Mouse (Mus musculus): ENCODE results near the gene Cmtm4. TPM values are rescaled to one million over a fixed set of nuclear protein-coding genes. Genes with fewer than 3 reads are reported as not detected.

The Cmtm4 gene
- polyA plus RNA-seq, 1 experiment from 2014 or later = 3.8 TPM

DNA sequence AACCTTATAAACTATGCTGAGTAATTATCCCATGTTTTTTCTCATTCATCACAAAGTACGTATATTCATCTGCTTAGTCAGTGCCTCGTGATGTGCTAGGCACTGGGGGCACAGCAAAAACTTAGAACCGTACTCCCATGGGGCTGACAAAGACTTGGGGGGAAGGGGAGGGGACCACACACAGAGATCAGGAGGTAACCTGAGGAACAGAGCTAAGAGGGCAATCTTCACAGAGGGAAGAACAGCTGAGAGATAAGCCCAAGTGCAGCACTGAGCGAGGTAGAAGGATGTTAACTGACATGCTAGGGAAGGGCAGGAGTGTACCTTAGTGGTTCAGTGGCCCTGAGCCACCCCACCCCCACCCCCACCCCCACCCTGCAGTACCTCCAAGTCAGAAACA is 8.9 kb downstream of the Cmtm4 start:
- Histone ChIP-seq H3K4me2 (replicated peaks; ENCODE audit: low read depth, low read length) (no peak overlapping the region), H3K4me3 (ENCODE audit: low read depth, low read length) (no peak overlapping the region), H3K9ac (ENCODE audit: low read depth, low read length) (no peak overlapping the region), H3K4me1 (replicated peaks; ENCODE audit: control insufficient read depth, insufficient read depth, low read length) (peaks cover 2% of the 10 kb centered on the region; the same call in 1 of the 2 replicates), H3K36me3 (ENCODE audit: control insufficient read depth, insufficient read depth, low read length) (no peaks in the 10 kb centered on the region), H3K27ac (ENCODE audit: low read depth, low read length) (no peak overlapping the region), H3K27me3 (ENCODE audit: control insufficient read depth, insufficient read depth, low read length) (no peaks in the 10 kb centered on the region), H3K9me3 (ENCODE audit: control insufficient read depth, low read length) (no peaks in the 10 kb centered on the region)
- WGBS = 15% methylated on average over 4 of the region's 4 CpGs
- DNase-seq (ENCODE audit: low spot score) = no peak
- no peak for ATAC-seq (ENCODE audit: low FRiP score)

DNA sequence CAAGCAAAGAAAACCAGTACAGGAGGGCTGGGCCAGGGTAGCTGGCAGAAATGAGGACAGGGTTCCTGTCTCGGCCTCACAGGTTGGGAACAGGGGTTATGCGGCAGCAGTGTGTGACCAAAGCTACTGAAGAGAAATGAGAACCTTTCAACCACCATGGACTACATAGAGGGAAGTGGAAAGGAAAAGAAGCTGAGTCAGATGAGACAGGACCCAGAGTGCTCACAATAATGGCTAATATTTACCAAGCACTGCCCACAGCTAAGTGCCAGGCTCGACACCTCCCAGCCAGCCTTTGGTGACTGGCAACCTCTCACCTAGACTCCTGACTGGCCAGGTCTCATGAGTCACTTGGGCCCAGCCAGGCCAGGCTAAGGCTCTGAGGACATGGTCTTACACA is 11.6 kb downstream of the Cmtm4 start:
- H3K4me1 ChIP-seq (replicated peaks; ENCODE audit: control insufficient read depth, insufficient read depth, low read length) = peaks cover 2% of the 10 kb centered on the region; the same call in 1 of the 2 replicates

GRCm38 (mm10) chr8:104383296-104383695 is 12.3 kb downstream of the Cmtm4 start:
- Histone ChIP-seq H3K9ac (ENCODE audit: low read depth, low read length) (no peak overlapping the region), H3K4me1 (replicated peaks; ENCODE audit: control insufficient read depth, insufficient read depth, low read length) (peaks cover 2% of the 10 kb centered on the region; the same call in 1 of the 2 replicates), H3K27ac (ENCODE audit: low read depth, low read length) (no peak overlapping the region), H3K4me3 (ENCODE audit: low read depth, low read length) (no peak overlapping the region), H3K9me3 (ENCODE audit: control insufficient read depth, low read length) (no peaks in the 10 kb centered on the region), H3K36me3 (ENCODE audit: control insufficient read depth, insufficient read depth, low read length) (no peaks in the 10 kb centered on the region), H3K4me2 (replicated peaks; ENCODE audit: low read depth, low read length) (no peak overlapping the region), H3K27me3 (ENCODE audit: control insufficient read depth, insufficient read depth, low read length) (no peaks in the 10 kb centered on the region)
- ATAC-seq (ENCODE audit: low FRiP score) (no peak), DNase-seq (ENCODE audit: low spot score) (no peak)
- 85% methylated on average over 2 of the region's 2 CpGs for WGBS

More for the DNA sequence above, 11.6 kb downstream of the Cmtm4 start:
- no peaks in the 10 kb centered on the region for H3K9me3 ChIP-seq (ENCODE audit: control insufficient read depth, low read length)
- H3K36me3 ChIP-seq (ENCODE audit: control insufficient read depth, insufficient read depth, low read length) = no peaks in the 10 kb centered on the region
- no peak for ATAC-seq (ENCODE audit: low FRiP score)
- no peaks in the 10 kb centered on the region for H3K27me3 ChIP-seq (ENCODE audit: control insufficient read depth, insufficient read depth, low read length)
- WGBS = 85% methylated on average over 3 of the region's 3 CpGs
- no peak overlapping the region for H3K4me2 ChIP-seq (replicated peaks; ENCODE audit: low read depth, low read length)
- no peak overlapping the region for H3K9ac ChIP-seq (ENCODE audit: low read depth, low read length)
- no peak overlapping the region for H3K4me3 ChIP-seq (ENCODE audit: low read depth, low read length)
- no peak overlapping the region for H3K27ac ChIP-seq (ENCODE audit: low read depth, low read length)
- DNase-seq (ENCODE audit: low spot score) = no peak

DNA sequence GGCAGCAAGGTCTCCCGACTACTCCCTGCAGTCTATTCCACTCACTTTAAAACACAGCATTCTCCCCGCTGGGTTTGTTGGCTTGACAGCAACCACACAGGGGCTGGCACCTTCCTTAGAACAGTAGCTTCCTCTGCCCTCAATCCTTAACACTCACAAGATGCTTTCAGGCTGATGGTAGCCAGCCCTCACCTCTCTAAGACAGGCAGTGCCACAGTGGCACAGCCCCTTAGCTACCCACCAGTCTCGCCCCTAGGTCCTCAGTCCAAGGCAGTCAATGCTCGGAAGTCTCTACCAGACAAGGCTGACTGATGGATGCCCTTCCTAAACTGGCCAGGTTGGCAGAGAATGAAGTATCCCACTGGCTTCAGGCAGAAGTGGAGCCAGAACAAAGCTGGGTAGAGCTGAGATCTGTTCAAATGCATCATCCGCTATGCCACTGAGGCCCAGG is 14.6 kb downstream of the Cmtm4 start:
- Histone ChIP-seq H3K4me2 (replicated peaks; ENCODE audit: low read depth, low read length) (no peak overlapping the region), H3K27me3 (ENCODE audit: control insufficient read depth, insufficient read depth, low read length) (no peaks in the 10 kb centered on the region), H3K4me3 (ENCODE audit: low read depth, low read length) (no peak overlapping the region), H3K36me3 (ENCODE audit: control insufficient read depth, insufficient read depth, low read length) (no peaks in the 10 kb centered on the region), H3K27ac (ENCODE audit: low read depth, low read length) (no peak overlapping the region), H3K4me1 (replicated peaks; ENCODE audit: control insufficient read depth, insufficient read depth, low read length) (peaks cover 2% of the 10 kb centered on the region; the same call in 1 of the 2 replicates), H3K9ac (ENCODE audit: low read depth, low read length) (no peak overlapping the region), H3K9me3 (ENCODE audit: control insufficient read depth, low read length) (no peaks in the 10 kb centered on the region)
- ATAC-seq (ENCODE audit: low FRiP score) (no peak), DNase-seq (ENCODE audit: low spot score) (no peak)
- WGBS = 74% methylated on average over 5 of the region's 5 CpGs

DNA sequence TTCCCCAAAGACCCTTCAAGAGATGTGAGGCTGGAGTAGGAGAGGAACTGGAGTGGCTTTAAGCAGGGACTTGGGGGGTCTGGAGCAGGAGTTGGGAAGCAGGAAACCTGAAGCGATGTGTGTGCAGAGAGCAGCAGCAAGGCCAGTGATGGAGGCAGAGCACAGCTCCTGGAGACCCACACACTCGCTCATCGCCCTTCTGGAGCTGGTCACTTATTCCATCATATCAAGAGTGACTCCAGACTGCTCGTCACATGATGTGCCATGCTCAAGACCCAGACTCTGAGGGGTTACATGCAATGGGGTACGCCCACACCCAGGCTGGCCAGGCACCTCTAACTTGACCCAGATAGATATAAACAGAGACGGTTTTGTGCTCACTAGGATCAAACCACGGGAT is 15.3 kb downstream of the Cmtm4 start:
- H3K9me3 ChIP-seq (ENCODE audit: control insufficient read depth, low read length) = no peaks in the 10 kb centered on the region
- no peak overlapping the region for H3K27ac ChIP-seq (ENCODE audit: low read depth, low read length)
- no peak overlapping the region for H3K4me3 ChIP-seq (ENCODE audit: low read depth, low read length)
- H3K36me3 ChIP-seq (ENCODE audit: control insufficient read depth, insufficient read depth, low read length) = no peaks in the 10 kb centered on the region
- H3K9ac ChIP-seq (ENCODE audit: low read depth, low read length) = no peak overlapping the region
- DNase-seq (ENCODE audit: low spot score) = no peak
- peaks cover 2% of the 10 kb centered on the region; the same call in 1 of the 2 replicates for H3K4me1 ChIP-seq (replicated peaks; ENCODE audit: control insufficient read depth, insufficient read depth, low read length)
- 85% methylated on average over 7 of the region's 7 CpGs for WGBS
- ATAC-seq (ENCODE audit: low FRiP score) = no peak
- H3K27me3 ChIP-seq (ENCODE audit: control insufficient read depth, insufficient read depth, low read length) = no peaks in the 10 kb centered on the region
- H3K4me2 ChIP-seq (replicated peaks; ENCODE audit: low read depth, low read length) = no peak overlapping the region

DNA sequence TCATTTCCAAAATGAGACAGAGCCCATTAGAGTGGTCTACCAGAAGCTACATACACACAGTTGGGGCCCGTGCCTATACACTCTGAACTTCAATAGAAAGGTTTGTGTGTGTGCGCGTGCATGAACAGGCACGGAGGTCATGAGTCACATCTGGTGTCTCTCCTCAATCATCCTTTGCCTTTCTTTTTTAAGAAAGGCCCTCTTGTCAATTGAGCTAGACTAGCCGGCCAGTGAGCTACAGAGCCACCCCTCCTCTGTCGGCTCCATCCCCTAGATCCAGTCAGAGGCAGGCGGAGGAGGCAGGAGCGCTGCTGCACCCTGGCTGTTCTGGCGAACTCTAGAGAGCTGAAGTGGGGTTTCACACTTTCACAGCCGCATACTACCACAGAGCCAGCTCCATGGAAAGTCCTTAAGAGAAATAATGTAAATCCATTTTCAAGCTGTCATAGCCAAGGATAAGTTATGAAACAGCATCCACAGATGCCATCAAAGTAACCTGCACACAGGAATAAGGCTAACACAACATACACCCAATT is 16.2 kb downstream of the Cmtm4 start:
- Histone ChIP-seq H3K4me2 (replicated peaks; ENCODE audit: low read depth, low read length) (no peak overlapping the region), H3K4me1 (replicated peaks; ENCODE audit: control insufficient read depth, insufficient read depth, low read length) (peaks cover 4% of the 10 kb centered on the region; the same call in 1 of the 2 replicates), H3K9me3 (ENCODE audit: control insufficient read depth, low read length) (no peaks in the 10 kb centered on the region), H3K27me3 (ENCODE audit: control insufficient read depth, insufficient read depth, low read length) (no peaks in the 10 kb centered on the region), H3K36me3 (ENCODE audit: control insufficient read depth, insufficient read depth, low read length) (no peaks in the 10 kb centered on the region), H3K27ac (ENCODE audit: low read depth, low read length) (no peak overlapping the region), H3K9ac (ENCODE audit: low read depth, low read length) (no peak overlapping the region), H3K4me3 (ENCODE audit: low read depth, low read length) (no peak overlapping the region)
- WGBS = 27% methylated on average over 10 of the region's 10 CpGs
- DNase-seq (ENCODE audit: low spot score) (peak; percentile 39), ATAC-seq (ENCODE audit: low FRiP score) (peak; percentile 42; the same call in 1 of the 2 replicates)

DNA sequence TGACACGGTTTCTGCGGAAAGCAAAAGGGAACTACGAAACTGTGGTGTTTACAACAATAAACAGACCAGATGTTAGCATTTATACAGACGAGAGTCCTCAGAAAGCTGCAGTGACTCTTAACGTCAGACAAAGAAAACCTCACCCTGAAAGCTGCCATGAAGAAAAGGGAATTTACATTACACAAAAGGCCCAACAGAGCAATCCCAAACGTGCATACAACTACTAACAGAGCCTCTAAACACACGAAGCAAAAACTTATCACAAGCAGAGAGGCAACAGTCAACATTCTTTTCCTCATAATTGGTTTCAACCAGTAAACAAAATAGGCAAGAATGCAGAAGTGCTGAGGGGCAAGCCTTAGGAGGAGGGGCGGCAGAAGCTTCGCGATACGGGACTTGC is 18.9 kb downstream of the Cmtm4 start:
- DNase-seq (ENCODE audit: low spot score) (no peak), ATAC-seq (ENCODE audit: low FRiP score) (no peak)
- Histone ChIP-seq H3K27me3 (ENCODE audit: control insufficient read depth, insufficient read depth, low read length) (no peaks in the 10 kb centered on the region), H3K9ac (ENCODE audit: low read depth, low read length) (no peak overlapping the region), H3K4me1 (replicated peaks; ENCODE audit: control insufficient read depth, insufficient read depth, low read length) (0 out of 2 replicates have a peak, but pooled peaks cover 2% of the 10 kb centered on the region), H3K4me3 (ENCODE audit: low read depth, low read length) (no peak overlapping the region), H3K27ac (ENCODE audit: low read depth, low read length) (no peak overlapping the region), H3K36me3 (ENCODE audit: control insufficient read depth, insufficient read depth, low read length) (no peaks in the 10 kb centered on the region), H3K4me2 (replicated peaks; ENCODE audit: low read depth, low read length) (no peak overlapping the region), H3K9me3 (ENCODE audit: control insufficient read depth, low read length) (no peaks in the 10 kb centered on the region)
- 44% methylated on average over 11 of the region's 11 CpGs for WGBS

GRCm38 (mm10) chr8:104375959-104376358 is 19.6 kb downstream of the Cmtm4 start:
- WGBS = 41% methylated on average over 5 of the region's 5 CpGs
- Histone ChIP-seq H3K4me2 (replicated peaks; ENCODE audit: low read depth, low read length) (no peak overlapping the region), H3K9me3 (ENCODE audit: control insufficient read depth, low read length) (no peaks in the 10 kb centered on the region), H3K36me3 (ENCODE audit: control insufficient read depth, insufficient read depth, low read length) (no peaks in the 10 kb centered on the region), H3K4me3 (ENCODE audit: low read depth, low read length) (no peak overlapping the region), H3K9ac (ENCODE audit: low read depth, low read length) (no peak overlapping the region), H3K4me1 (replicated peaks; ENCODE audit: control insufficient read depth, insufficient read depth, low read length) (0 out of 2 replicates have a peak, but pooled peaks cover 2% of the 10 kb centered on the region), H3K27me3 (ENCODE audit: control insufficient read depth, insufficient read depth, low read length) (no peaks in the 10 kb centered on the region), H3K27ac (ENCODE audit: low read depth, low read length) (no peak overlapping the region)
- no peak for DNase-seq (ENCODE audit: low spot score)
- peak; percentile 23; the same call in 1 of the 2 replicates for ATAC-seq (ENCODE audit: low FRiP score)

Measured in hindbrain, embryonic 11.5 days (tissue).